Mouse (Mus musculus) v-Abl transformed pro-B cells (cell line): ENCODE results near the gene Kdm5b.
"Not testable (repeated sequence)": the region's sequence is repeated elsewhere in the genome, so short reads cannot be mapped to it uniquely, and the experiment has no call there.

Experiments used
- in situ Hi-C, 2 experiments: fragments of 400-800 bp; cut with MboI; formaldehyde crosslinking; loops; one replicate each; pipeline ENCODE4 v1.15.1; 2025; ENCODE audit not compliant: unreplicated experiment in 2 of 2

Kdm5b gene

DNA sequence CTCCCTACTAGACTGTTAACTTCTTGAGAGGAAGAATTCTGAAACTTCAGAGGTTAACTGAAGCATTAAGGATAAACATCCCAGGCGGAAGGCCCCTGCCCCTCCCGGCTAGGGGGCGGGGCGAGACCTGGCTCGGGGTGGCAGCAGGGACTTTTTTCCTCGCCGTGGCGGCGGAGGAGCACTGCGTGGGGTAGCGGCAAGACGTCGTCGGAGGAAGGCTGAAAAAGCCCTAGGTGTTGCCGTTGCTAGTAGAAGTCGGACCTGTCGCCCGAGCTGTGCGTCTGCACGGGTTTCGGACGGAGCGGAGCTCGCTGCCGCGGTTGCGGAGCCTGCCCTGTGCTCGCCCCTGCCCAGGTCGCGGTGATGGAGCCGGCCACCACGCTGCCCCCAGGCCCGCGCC is at the start of gene Kdm5b:
Gene Kdm5b, plus strand, starts transcription at position 196 of the 400 bp plus-strand sequence.
- in situ Hi-C loops: loop anchor here in 1 of 2 experiments (25.0 kb wide), 1 partner anchor 1252 kb away; the partner anchor contains the start of gene Lad1

DNA sequence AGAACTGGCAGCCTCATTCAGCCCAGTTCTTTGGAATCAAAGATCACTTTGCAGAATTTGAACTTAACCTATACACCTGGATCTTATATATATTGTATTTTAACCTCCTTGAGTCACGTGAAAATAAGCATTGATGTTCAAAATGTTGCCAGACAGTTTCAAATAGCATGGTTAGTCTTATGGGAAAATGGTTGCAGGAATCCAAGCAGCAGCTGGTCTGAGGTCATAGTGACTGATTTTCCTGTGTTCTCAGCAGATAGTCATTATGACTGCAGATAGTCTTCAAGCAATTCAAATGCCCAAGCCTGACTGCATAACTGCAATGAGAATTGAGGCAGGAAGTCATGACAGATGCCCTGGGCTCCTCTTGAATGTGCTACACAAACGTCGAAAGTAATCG is 47.8 kb upstream of the Kdm5b start:
- in situ Hi-C loops: loop anchor here in 1 of 2 experiments (25.0 kb wide), 1 partner anchor 325 kb away; no protein-coding TSS in a partner anchor

GRCm38 (mm10) chr1:134512584-134512983 is 47.4 kb upstream of the Kdm5b start:
- in situ Hi-C loops: loop anchor here in 1 of 2 experiments (25.0 kb wide), 1 partner anchor 325 kb away; no protein-coding TSS in a partner anchor

- in situ Hi-C loops: loop anchor here in 1 of 2 experiments (25.0 kb wide), 1 partner anchor 324 kb away; no protein-coding TSS in a partner anchor
Measured at GRCm38 (mm10) chr1:134513312-134513860, 46.6 kb upstream of the Kdm5b start.

- in situ Hi-C loops: loop anchor here in 1 of 2 experiments (25.0 kb wide), 1 partner anchor 323 kb away; no protein-coding TSS in a partner anchor
Measured at GRCm38 (mm10) chr1:134513876-134514590, 45.9 kb upstream of the Kdm5b start.

DNA sequence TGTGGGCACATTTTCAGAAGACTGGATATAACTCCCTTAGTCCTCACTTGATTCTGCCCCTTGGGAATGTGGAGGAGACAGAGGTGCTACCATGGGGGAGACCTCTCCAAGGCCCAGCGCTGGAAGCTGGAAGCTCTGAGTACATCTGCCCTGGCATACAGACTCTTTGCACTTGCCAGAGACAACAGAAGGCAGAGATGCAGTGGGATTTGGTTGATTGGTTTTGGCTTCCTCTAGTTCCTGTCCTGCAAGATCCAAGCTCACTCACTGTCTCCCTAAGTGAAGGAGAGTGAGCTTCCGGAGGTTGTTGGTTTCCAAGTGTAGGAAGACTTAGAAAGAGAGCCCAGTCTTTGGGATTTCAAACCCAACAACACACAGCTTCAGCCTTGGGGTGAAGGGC is 44.1 kb upstream of the Kdm5b start:
- in situ Hi-C loops: loop anchor here in 1 of 2 experiments (25.0 kb wide), 1 partner anchor 321 kb away; no protein-coding TSS in a partner anchor

DNA sequence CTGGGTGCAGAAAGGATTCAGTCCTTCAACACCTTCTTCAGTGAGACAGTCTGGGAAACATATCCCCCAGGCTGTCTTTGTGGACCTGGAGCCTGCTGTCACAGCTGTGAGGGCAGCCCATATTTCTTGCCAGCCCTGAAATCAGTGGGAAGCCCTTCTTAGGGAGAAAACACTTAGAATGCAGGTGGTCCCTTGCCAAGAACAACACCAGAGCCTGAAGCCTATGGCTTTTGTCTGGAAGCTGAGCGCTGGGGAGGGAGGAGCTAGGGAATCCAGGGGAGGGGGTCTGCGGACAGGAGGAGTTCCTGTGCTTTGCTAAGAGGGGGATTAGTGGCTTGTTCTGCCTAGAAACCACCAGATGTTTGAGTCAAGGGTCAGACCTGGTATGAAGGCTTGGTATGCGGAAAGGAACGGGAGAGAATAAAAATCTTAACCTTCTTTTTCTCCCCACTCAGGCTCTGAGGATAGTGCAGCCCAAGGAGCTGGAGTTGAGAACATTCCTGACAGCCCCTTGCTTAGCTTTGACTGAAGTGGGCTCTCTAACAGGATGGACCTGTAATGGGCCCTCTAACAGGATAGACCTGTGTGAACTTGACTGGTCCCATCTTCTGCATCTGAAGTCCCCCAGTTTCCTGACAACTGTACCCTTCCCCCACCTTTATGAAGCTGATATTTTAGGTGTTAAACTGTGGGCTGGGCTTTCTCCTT is 43.3 kb upstream of the Kdm5b start:
- in situ Hi-C loops: loop anchor here in 1 of 2 experiments (25.0 kb wide), 1 partner anchor 321 kb away; no protein-coding TSS in a partner anchor

DNA sequence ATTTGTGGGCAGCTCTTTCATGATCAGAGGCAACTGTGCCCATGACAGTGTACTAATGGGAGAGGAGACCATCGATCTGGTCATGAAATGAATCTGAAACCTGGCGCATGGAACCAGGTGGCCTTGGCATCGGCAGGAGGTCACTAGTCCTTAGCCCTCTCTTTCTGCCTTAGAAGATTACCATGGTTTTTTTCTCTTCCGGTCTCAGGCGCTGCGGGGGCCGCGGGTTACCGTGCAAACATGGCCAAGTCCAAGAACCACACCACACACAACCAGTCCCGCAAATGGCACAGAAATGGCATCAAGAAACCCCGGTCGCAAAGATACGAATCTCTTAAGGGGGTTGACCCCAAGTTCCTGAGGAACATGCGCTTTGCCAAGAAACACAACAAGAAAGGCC is 42.1 kb upstream of the Kdm5b start:
- in situ Hi-C loops: loop anchor here in 1 of 2 experiments (25.0 kb wide), 1 partner anchor 319 kb away; no protein-coding TSS in a partner anchor

DNA sequence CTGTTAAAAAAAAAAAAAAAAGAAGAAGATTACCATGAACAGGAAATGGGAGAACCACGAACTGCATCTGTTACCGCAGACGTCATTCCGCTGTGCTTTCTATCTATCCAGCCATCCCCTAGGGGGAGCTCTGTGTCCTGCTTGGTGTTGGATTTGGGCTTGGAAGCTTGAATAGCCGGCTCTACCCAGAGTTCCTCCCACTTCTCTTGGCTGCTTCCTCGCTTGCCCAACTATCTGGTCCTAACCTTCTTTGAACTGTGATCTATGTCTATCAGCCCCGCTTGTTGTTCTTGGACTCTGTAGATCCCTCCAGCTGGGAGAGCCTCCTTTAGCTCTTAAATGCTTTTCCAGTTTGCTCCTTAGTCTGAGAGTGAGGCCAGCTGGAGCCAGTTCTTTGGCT is 41.3 kb upstream of the Kdm5b start:
- in situ Hi-C loops: loop anchor here in 1 of 2 experiments (25.0 kb wide), 1 partner anchor 319 kb away; no protein-coding TSS in a partner anchor

- in situ Hi-C loops: loop anchor here in 1 of 2 experiments (25.0 kb wide), 1 partner anchor 318 kb away; no protein-coding TSS in a partner anchor
Measured at GRCm38 (mm10) chr1:134519201-134519600, 40.8 kb upstream of the Kdm5b start.

- in situ Hi-C loops: loop anchor here in 1 of 2 experiments (25.0 kb wide), 1 partner anchor 317 kb away; no protein-coding TSS in a partner anchor
Measured at GRCm38 (mm10) chr1:134520001-134520721, 39.8 kb upstream of the Kdm5b start.

GRCm38 (mm10) chr1:134521163-134521562 is 38.8 kb upstream of the Kdm5b start:
- in situ Hi-C loops: loop anchor here in 1 of 2 experiments (25.0 kb wide), 1 partner anchor 316 kb away; no protein-coding TSS in a partner anchor

- in situ Hi-C loops: loop anchor here in 1 of 2 experiments (25.0 kb wide), 1 partner anchor 315 kb away; no protein-coding TSS in a partner anchor
Measured at GRCm38 (mm10) chr1:134522325-134522724, 37.6 kb upstream of the Kdm5b start.

DNA sequence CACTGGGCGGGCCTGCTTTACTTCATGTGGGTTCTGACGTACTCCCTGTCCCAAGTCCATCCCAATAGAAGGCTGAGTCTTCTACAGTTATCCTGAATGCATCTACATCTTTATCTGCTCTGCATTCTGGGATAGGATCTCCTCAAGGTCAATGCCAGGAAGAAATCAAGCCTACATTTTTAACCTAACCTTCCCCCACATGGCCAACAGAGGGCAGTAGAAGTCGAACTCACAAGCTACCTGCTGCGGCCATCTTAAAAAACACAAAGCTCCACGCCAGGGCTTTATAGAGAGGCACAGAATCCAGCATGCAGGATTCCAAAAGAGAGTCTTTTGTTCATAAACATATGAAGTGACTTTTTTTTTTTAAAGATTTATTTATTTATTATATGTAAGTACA is 35.5 kb upstream of the Kdm5b start:
- in situ Hi-C loops: loop anchor here in 1 of 2 experiments (25.0 kb wide), 1 partner anchor 313 kb away; no protein-coding TSS in a partner anchor

DNA sequence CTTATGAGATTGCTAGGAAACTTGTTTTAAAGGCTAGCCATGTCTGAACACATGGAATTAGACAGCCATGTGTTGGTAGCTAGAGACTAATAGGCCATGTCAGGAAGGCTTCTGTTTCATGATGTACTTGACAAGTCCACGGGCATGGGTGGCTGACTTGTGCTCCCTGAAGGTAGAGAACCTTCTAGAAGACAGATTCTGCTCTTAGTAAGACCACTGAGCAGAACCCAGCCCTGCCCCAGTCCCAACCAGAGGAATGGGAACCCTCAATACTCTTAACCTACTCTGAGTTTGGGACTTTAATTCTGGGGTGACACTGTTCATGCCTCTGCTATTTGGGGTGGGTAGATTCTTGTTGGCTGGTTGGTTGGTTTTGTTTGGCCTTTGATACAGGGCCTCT is 35.0 kb upstream of the Kdm5b start:
- in situ Hi-C loops: no loop called here

DNA sequence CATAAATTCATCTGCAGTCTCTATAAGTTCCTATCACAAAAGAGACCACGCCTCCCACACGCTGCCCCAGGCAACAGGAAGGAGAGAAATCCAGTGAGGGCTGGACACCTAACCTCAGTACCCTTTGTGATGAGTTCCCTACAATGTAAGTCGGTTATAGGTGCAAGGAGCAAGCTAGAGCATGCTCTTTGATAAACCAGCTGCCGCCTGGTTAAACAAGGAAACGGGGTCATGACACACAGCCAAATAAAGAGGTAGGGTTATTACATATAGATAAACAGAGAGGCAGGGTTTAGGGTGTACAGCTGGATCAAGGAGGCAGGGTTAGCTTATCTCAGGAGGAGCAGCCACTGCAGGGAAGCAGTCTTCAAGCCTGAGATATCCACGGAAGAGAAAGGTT is 33.2 kb upstream of the Kdm5b start:
- in situ Hi-C loops: no loop called here

DNA sequence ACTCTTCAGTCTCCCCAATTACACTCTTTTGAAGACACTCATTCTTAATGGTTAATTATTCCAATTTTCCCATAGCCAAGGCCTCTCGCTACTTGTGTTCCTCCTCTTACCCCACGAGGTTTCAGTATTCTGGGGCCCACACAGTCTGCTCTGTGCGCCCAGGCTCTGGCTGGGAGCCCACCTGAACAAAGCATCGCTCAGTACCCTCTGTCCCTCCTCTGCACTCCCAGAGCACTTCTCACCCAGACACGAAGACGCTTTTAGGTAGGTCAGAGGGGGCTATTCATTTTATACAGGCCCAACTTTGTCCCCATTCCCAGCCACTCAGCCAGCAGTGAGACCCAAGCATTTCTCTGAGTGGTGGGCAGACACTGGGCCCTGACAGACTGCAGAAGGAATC is 29.4 kb upstream of the Kdm5b start:
- in situ Hi-C loops: no loop called here

GRCm38 (mm10) chr1:134533710-134534109 is 26.3 kb upstream of the Kdm5b start:
- in situ Hi-C loops: not testable (repeated sequence)

- in situ Hi-C loops: no loop called here
Measured at GRCm38 (mm10) chr1:134535054-134535453, 24.9 kb upstream of the Kdm5b start.

GRCm38 (mm10) chr1:134535513-134535912 is 24.5 kb upstream of the Kdm5b start:
- in situ Hi-C loops: no loop called here
